Mouse (Mus musculus): ENCODE data around the gene Gm20388.

- TF ChIP-seq EP300 (IDR thresholded peaks at IDR 0.05; ENCODE audit: low read depth) (no peak), CTCF (IDR thresholded peaks at IDR 0.05; ENCODE audit: low read depth) (no peak)
Measured at GRCm38 (mm10) chr8:123634395-123635131, 3723.9 kb downstream of the Gm20388 start.
